Mouse (Mus musculus) heart, embryonic 16.5 days (tissue): Measurements from ENCODE around the gene Il17ra. TPM values are rescaled to one million over a fixed set of nuclear protein-coding genes. Genes with fewer than 3 reads are reported as not detected.

ENCODE experiments used
- ATAC-seq: fragments of 200-750 bp; cut with Nextera tagmentation; replicated peaks from 2 replicates; pipeline ENCODE4 v1.8.0; 2017; ENCODE audit warnings: moderate number of reproducible peaks; ENCODE audit not compliant: insufficient read depth, low FRiP score; ENCODE audit errors: extremely low read depth
- H3K27ac ChIP-seq: fragments of 300-500 bp; sonication (generic); 2 replicates; pipeline ENCODE4 v1.5.1; 2014; ENCODE audit warnings: mild to moderate bottlenecking, low read length, control low read depth, moderate library complexity
- H3K27me3 ChIP-seq: fragments of 300-500 bp; sonication (generic); 2 replicates; pipeline ENCODE4 v1.6.1; 2014; ENCODE audit warnings: low read length, mixed read lengths; ENCODE audit not compliant: control insufficient read depth, insufficient read depth
- H3K36me3 ChIP-seq: fragments of 300-500 bp; sonication (generic); 2 replicates; pipeline ENCODE4 v1.6.1; 2014; ENCODE audit not compliant: control insufficient read depth, insufficient read depth
- H3K4me1 ChIP-seq: fragments of 300-500 bp; sonication (generic); 2 replicates; pipeline ENCODE4 v1.6.1; 2014; ENCODE audit warnings: low read length, mixed read lengths; ENCODE audit not compliant: control insufficient read depth, insufficient read depth
- H3K4me2 ChIP-seq: fragments of 300-500 bp; sonication (generic); 2 replicates; pipeline ENCODE4 v1.6.1; 2014; ENCODE audit warnings: low read depth, mild to moderate bottlenecking, control low read depth, low read length
- H3K4me3 ChIP-seq: fragments of 300-500 bp; sonication (generic); 2 replicates; pipeline ENCODE4 v1.5.1; 2014; ENCODE audit warnings: mild to moderate bottlenecking, control low read depth, low read length
- H3K9ac ChIP-seq: fragments of 300-500 bp; sonication (generic); 2 replicates; pipeline ENCODE4 v1.6.1; 2014; ENCODE audit warnings: low read length, control low read depth
- H3K9me3 ChIP-seq: fragments of 300-500 bp; sonication (generic); replicated peaks from 2 replicates; pipeline ENCODE4 v1.6.1; 2016; ENCODE audit warnings: low read length; ENCODE audit not compliant: control insufficient read depth
- WGBS: fragments of 180-500 bp; shearing (Covaris S2); extraction: QIAGEN DNeasy Blood & Tissue Kit; methylation state at CpG from one replicate; pipeline ENCODE4 v1.1.7; 2014; 5-methylcytosine and 5-hydroxymethylcytosine counted together
- polyA plus RNA-seq: library from polyadenylated mRNA; unstranded; fragments of >200 nt; fragmentation: Nextera tagmentation; extraction: Ambion mirVana; gene quantifications from 2 replicates; pipeline ENCODE4 v1.2.1, GENCODE M21; 2015

The Il17ra gene
- polyA plus RNA-seq, 1 experiment from 2014 or later, result 9.0 TPM

DNA sequence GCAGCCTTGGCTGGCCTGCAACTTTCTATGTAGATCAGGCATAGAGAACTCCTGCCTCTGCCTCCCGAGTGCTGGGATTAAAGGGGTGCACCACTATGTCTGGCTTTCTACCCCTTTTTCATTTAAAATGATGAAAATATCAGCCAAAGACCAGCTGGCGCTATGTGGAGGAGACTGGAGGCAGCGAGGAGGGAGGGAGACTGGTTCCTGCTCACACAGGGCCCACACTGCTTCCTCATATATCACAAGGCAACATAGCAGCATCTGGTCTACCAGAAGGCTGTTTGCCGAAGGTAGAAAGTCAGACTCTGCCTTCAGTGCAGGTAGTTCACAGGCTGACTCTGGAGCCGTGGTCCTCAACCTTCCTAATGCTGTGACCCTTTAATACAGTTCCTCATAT lies 17.3 kb downstream of the Il17ra start:
- H3K4me1 ChIP-seq, result peaks cover 15% of the 10 kb centered on the region
- H3K4me2 ChIP-seq, result no peak overlapping the region
- H3K36me3 ChIP-seq, result peaks cover 6% of the 10 kb centered on the region; the same call in 1 of the 2 replicates
- no peak overlapping the region for H3K9ac ChIP-seq
- H3K4me3 ChIP-seq, result no peak overlapping the region
- ATAC-seq, result no peak
- H3K9me3 ChIP-seq, result no peaks in the 10 kb centered on the region
- H3K27me3 ChIP-seq, result no peaks in the 10 kb centered on the region
- H3K27ac ChIP-seq, result no peak overlapping the region
- WGBS, result 91% methylated on average over 5 of the region's 5 CpGs

DNA sequence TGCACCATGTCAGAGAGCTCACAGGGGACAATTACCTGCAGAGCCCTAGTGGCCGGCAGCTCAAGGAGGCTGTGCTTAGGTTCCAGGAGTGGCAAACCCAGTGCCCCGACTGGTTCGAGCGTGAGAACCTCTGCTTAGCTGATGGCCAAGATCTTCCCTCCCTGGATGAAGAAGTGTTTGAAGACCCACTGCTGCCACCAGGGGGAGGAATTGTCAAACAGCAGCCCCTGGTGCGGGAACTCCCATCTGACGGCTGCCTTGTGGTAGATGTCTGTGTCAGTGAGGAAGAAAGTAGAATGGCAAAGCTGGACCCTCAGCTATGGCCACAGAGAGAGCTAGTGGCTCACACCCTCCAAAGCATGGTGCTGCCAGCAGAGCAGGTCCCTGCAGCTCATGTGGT lies 18.5 kb downstream of the Il17ra start:
- Histone ChIP-seq H3K9me3 (no peaks in the 10 kb centered on the region), H3K4me1 (peaks cover 22% of the 10 kb centered on the region), H3K9ac (no peak overlapping the region), H3K4me3 (no peak overlapping the region), H3K4me2 (no peak overlapping the region), H3K27ac (no peak overlapping the region), H3K27me3 (no peaks in the 10 kb centered on the region), H3K36me3 (peaks cover 6% of the 10 kb centered on the region; the same call in 1 of the 2 replicates)
- ATAC-seq, result no peak
- WGBS, result 88% methylated on average over 6 of the region's 6 CpGs

DNA sequence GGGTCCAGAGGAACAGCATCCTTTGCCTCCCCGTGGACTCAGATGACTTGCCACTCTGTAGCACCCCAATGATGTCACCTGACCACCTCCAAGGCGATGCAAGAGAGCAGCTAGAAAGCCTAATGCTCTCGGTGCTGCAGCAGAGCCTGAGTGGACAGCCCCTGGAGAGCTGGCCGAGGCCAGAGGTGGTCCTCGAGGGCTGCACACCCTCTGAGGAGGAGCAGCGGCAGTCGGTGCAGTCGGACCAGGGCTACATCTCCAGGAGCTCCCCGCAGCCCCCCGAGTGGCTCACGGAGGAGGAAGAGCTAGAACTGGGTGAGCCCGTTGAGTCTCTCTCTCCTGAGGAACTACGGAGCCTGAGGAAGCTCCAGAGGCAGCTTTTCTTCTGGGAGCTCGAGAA lies 19.0 kb downstream of the Il17ra start:
- Histone ChIP-seq H3K36me3 (peaks cover 6% of the 10 kb centered on the region; the same call in 1 of the 2 replicates), H3K9ac (no peak overlapping the region), H3K4me2 (no peak overlapping the region), H3K27me3 (no peaks in the 10 kb centered on the region), H3K4me1 (peaks cover 22% of the 10 kb centered on the region), H3K4me3 (no peak overlapping the region), H3K9me3 (no peaks in the 10 kb centered on the region), H3K27ac (no peak overlapping the region)
- ATAC-seq, result no peak
- 87% methylated on average over 14 of the region's 14 CpGs for WGBS

DNA sequence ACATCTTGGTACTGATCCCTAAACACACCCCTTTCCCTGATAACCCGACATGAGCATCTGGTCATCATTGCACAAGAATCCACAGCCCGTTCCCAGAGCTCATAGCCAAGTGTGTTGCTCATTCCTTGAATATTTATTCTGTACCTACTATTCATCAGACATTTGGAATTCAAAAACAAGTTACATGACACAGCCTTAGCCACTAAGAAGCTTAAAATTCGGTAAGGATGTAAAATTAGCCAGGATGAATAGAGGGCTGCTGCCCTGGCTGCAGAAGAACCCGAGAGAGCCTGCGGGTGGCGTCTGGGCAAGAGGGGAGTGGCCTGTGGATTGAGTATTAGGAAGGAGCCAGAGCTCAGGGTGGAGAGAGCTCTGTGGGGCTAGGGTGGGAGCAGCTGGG lies 19.7 kb downstream of the Il17ra start:
- Histone ChIP-seq H3K9me3 (no peaks in the 10 kb centered on the region), H3K4me1 (peaks cover 22% of the 10 kb centered on the region), H3K4me2 (peak overlapping the region; percentile 54), H3K36me3 (peaks cover 6% of the 10 kb centered on the region; the same call in 1 of the 2 replicates), H3K9ac (no peak overlapping the region), H3K27me3 (no peaks in the 10 kb centered on the region), H3K4me3 (no peak overlapping the region), H3K27ac (peak overlapping the region; percentile 54; the same call in 1 of the 2 replicates)
- no peak; the same call in 1 of the 2 replicates for ATAC-seq
- WGBS, result 30% methylated on average over 6 of the region's 6 CpGs

DNA sequence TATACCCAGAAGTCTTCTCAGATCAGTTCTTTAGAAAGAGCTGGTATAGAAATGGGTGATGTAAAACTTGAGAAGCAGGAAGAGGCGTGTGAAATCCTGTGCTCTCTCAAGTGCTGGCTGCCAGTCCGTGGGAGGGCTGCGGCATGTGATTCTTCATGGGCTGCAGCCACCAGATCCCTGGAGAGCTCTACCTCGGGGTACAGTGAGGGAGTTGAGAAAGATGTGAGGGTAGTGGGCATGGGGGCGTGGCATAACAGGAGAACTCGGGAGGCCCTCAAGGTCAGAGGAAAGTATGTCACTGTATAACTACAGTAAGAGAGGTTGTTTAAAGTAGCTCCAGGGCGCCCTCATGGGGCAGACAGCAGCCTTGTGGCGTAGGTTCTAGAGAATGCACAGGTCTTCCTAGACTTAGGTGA lies 20.2 kb downstream of the Il17ra start:
- WGBS, result 16% methylated on average over 8 of the region's 8 CpGs

DNA sequence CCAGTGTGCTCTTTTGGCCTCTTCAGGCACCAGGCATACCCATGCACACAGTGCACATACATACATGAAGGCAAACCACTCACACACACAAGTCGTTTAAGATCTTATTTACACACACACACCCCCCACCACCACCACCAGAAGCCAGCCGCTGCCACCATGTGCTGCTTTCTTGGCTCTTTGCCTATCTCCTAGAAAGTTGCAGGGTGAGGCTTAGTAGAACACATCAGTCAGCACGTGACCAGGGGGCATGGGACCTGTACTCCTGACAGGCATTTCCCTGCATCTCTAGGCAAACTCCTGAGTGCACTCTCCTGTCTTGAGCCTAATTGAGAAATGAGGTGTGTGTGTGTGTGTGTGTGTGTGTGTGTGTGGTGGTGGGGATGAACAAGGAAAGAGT lies 22.0 kb downstream of the Il17ra start:
- no peak overlapping the region for H3K4me2 ChIP-seq
- H3K27me3 ChIP-seq, result no peaks in the 10 kb centered on the region
- no peak overlapping the region for H3K27ac ChIP-seq
- H3K4me1 ChIP-seq, result peaks cover 22% of the 10 kb centered on the region
- ATAC-seq, result peak; percentile 21; the same call in 1 of the 2 replicates
- H3K9ac ChIP-seq, result no peak overlapping the region
- no peak overlapping the region for H3K4me3 ChIP-seq
- peaks cover 2% of the 10 kb centered on the region; the same call in 1 of the 2 replicates for H3K36me3 ChIP-seq
- H3K9me3 ChIP-seq, result no peaks in the 10 kb centered on the region
- 23% methylated on average over 3 of the region's 3 CpGs for WGBS

More for the DNA sequence above, 20.2 kb downstream of the Il17ra start:
- H3K9ac ChIP-seq, result 0 out of 2 replicates have a peak overlapping the region, but pooled peaks have one; percentile 32
- ATAC-seq, result peak; percentile 73
- no peaks in the 10 kb centered on the region for H3K9me3 ChIP-seq
- H3K27me3 ChIP-seq, result no peaks in the 10 kb centered on the region
- H3K36me3 ChIP-seq, result peaks cover 6% of the 10 kb centered on the region; the same call in 1 of the 2 replicates
- peak overlapping the region; percentile 54 for H3K4me2 ChIP-seq
- H3K4me1 ChIP-seq, result peaks cover 22% of the 10 kb centered on the region
- peak overlapping the region; percentile 54; the same call in 1 of the 2 replicates for H3K27ac ChIP-seq
- H3K4me3 ChIP-seq, result peak overlapping the region; percentile 31

DNA sequence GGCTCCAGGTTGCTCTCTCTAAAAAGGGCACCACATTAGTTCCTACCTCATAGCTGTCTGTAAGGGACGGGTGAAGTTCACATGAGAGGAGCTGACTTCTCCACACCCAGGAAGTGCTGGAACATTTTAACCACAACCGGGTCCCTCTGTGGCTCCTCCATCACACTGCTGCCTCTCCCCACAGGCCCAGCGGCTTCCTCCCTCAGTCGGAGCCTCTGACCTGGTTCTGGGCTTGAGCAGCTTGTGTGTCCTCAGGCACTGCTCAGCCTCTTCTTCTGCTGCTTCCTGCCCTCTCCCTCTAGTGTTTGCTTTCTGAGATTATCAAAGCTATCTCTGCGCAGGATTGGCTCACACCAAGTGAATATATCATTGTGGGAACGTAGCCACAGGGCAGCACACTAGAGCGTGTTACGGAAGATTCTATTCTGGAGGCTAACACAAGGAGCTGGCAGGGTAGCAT lies 23.0 kb downstream of the Il17ra start:
- H3K9me3 ChIP-seq, result no peaks in the 10 kb centered on the region
- H3K27me3 ChIP-seq, result peaks cover 4% of the 10 kb centered on the region; the same call in 1 of the 2 replicates
- WGBS, result 48% methylated on average over 8 of the region's 8 CpGs

DNA sequence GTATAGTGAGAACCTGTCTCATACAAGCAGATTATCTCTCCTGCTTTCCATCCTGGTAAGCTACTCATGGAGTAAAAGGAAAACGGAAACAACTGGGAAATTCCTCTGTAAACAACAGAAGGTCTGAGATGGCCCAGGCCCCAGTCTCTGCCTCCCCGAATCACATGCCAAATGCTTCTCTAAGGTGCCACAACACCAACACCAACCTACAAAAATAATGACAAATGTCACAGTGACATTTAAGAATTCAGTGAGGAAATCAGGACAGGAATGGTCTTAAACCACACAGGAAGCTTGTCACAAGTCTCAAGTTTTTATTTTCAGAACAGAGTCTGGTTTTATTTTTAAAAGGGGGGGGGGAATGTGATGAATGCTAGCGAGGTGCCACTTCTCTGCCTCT lies 25.6 kb downstream of the Il17ra start:
- no peak overlapping the region for H3K9ac ChIP-seq
- peaks cover 33% of the 10 kb centered on the region for H3K4me1 ChIP-seq
- WGBS, result 44% methylated on average over 3 of the region's 3 CpGs
- no peaks in the 10 kb centered on the region for H3K9me3 ChIP-seq
- no peak overlapping the region for H3K27ac ChIP-seq
- H3K4me3 ChIP-seq, result no peak overlapping the region
- no peak for ATAC-seq
- peaks cover 26% of the 10 kb centered on the region for H3K27me3 ChIP-seq
- no peaks in the 10 kb centered on the region for H3K36me3 ChIP-seq
- H3K4me2 ChIP-seq, result no peak overlapping the region

More for the DNA sequence above, 23.0 kb downstream of the Il17ra start:
- H3K4me1 ChIP-seq, result peaks cover 22% of the 10 kb centered on the region
- no peak for ATAC-seq
- H3K9ac ChIP-seq, result no peak overlapping the region
- 0 out of 2 replicates have a peak, but pooled peaks cover 2% of the 10 kb centered on the region for H3K36me3 ChIP-seq
- no peak overlapping the region for H3K4me3 ChIP-seq
- H3K27ac ChIP-seq, result no peak overlapping the region
- no peak overlapping the region for H3K4me2 ChIP-seq

DNA sequence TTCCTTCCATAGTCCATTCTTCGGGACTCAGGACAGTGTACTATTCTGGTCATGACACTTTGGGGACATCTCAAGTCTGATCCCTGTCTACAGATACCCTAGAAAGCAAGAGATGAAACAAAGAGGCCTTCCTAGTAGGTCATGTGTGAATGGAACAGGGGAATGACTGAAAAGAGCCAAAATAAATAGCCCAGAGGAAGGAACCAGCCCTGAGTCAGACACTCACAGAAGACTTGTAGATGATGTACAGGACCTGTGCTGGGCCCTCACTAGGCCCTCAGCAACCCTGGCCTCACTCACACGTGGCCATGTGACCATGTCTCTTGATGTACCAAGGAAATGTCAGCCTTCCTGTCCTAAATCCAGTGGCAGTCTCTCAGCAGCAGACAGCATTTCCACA lies 26.4 kb downstream of the Il17ra start:
- Histone ChIP-seq H3K27me3 (peaks cover 30% of the 10 kb centered on the region), H3K9me3 (no peaks in the 10 kb centered on the region), H3K9ac (no peak overlapping the region), H3K36me3 (no peaks in the 10 kb centered on the region), H3K4me3 (no peak overlapping the region), H3K4me1 (peaks cover 33% of the 10 kb centered on the region), H3K4me2 (no peak overlapping the region), H3K27ac (no peak overlapping the region)
- no peak for ATAC-seq
- 55% methylated on average over 2 of the region's 2 CpGs for WGBS
